Mouse (Mus musculus) lung, adult 18-20 months (tissue): Measurements from ENCODE around the gene Zfp981.
"Not testable (repeated sequence)": the region's sequence is repeated elsewhere in the genome, so short reads cannot be mapped to it uniquely, and the experiment has no call there.

Experiments
- DNase-seq, 2 experiments: peaks; one replicate each; pipeline ENCODE4 v3.0.0; 2022; ENCODE audit warnings: mixed read lengths in 2 of 2

The Zfp981 gene

GRCm38 (mm10) chr4:146486753-146487152 lies 15.1 kb upstream of the Zfp981 start:
- DNase-seq, result not testable (repeated sequence)

- DNase-seq, result not testable (repeated sequence)
Observed at GRCm38 (mm10) chr4:146489196-146489595, 12.6 kb upstream of the Zfp981 start.

GRCm38 (mm10) chr4:146491993-146492392 lies 9.8 kb upstream of the Zfp981 start:
- DNase-seq, result not testable (repeated sequence)

GRCm38 (mm10) chr4:146492439-146492838 lies 9.4 kb upstream of the Zfp981 start:
- no peak for DNase-seq

GRCm38 (mm10) chr4:146492851-146493250 lies 9.0 kb upstream of the Zfp981 start:
- no peak for DNase-seq

GRCm38 (mm10) chr4:146493319-146493907 lies 8.4 kb upstream of the Zfp981 start:
- not testable (repeated sequence) for DNase-seq

GRCm38 (mm10) chr4:146494980-146495379 lies 6.8 kb upstream of the Zfp981 start:
- DNase-seq, result no peak

- not testable (repeated sequence) for DNase-seq
Observed at GRCm38 (mm10) chr4:146497695-146498275, 4.0 kb upstream of the Zfp981 start.

- not testable (repeated sequence) for DNase-seq
Observed at GRCm38 (mm10) chr4:146509029-146509428, 7.2 kb downstream of the Zfp981 start.

GRCm38 (mm10) chr4:146511871-146512270 lies 10.0 kb downstream of the Zfp981 start:
- DNase-seq, result not testable (repeated sequence)

GRCm38 (mm10) chr4:146516474-146516873 lies 14.6 kb downstream of the Zfp981 start:
- DNase-seq, result no peak

- DNase-seq, result not testable (repeated sequence)
Observed at GRCm38 (mm10) chr4:146517150-146517549, 15.3 kb downstream of the Zfp981 start.

GRCm38 (mm10) chr4:146520723-146521122 lies 18.9 kb downstream of the Zfp981 start:
- no peak for DNase-seq

GRCm38 (mm10) chr4:146534574-146534973 lies 32.7 kb downstream of the Zfp981 start:
- DNase-seq, result no peak

GRCm38 (mm10) chr4:146535883-146536282 lies 34.1 kb downstream of the Zfp981 start:
- DNase-seq, result no peak

- DNase-seq, result not testable (repeated sequence)
Observed at GRCm38 (mm10) chr4:146579905-146580873, 78.4 kb downstream of the Zfp981 start.
